Mouse (Mus musculus) neural tube, embryonic 11.5 days (tissue): ENCODE measurements around the gene Ankrd13b. TPM values are rescaled to one million over a fixed set of nuclear protein-coding genes. Genes with fewer than 3 reads are reported as not detected.

Experiments
- ATAC-seq: fragments of 200-750 bp; cut with Nextera tagmentation; 2 replicates; pipeline ENCODE4 v1.8.0; 2017; ENCODE audit warnings: moderate number of reproducible peaks, mild to moderate bottlenecking, moderate TSS enrichment, moderate library complexity; ENCODE audit not compliant: insufficient read depth, low FRiP score, low TSS enrichment
- DNase-seq: peaks from one replicate; pipeline ENCODE4 v3.0.0-alpha.2; 2015; ENCODE audit warnings: low spot score
- H3K27ac ChIP-seq: fragments of 300-500 bp; sonication (generic); 2 replicates; pipeline ENCODE4 v1.5.1; 2014; ENCODE audit warnings: low read depth, mild to moderate bottlenecking, low read length
- H3K27me3 ChIP-seq: fragments of 300-500 bp; sonication (generic); 2 replicates; pipeline ENCODE4 v1.6.1; 2014; ENCODE audit warnings: mild to moderate bottlenecking, low read length, mixed read lengths; ENCODE audit not compliant: control insufficient read depth, insufficient read depth
- H3K36me3 ChIP-seq: fragments of 300-500 bp; sonication (generic); 2 replicates; pipeline ENCODE4 v1.6.1; 2014; ENCODE audit warnings: mild to moderate bottlenecking, low read length, moderate library complexity, mixed read lengths; ENCODE audit not compliant: control insufficient read depth, insufficient read depth
- H3K4me1 ChIP-seq: fragments of 300-500 bp; sonication (generic); 2 replicates; pipeline ENCODE4 v1.6.1; 2014; ENCODE audit warnings: low read length, mixed read lengths; ENCODE audit not compliant: control insufficient read depth, insufficient read depth
- H3K4me2 ChIP-seq: fragments of 300-500 bp; sonication (generic); 2 replicates; pipeline ENCODE4 v1.6.1; 2014; ENCODE audit warnings: low read depth, mild to moderate bottlenecking, moderate library complexity
- H3K4me3 ChIP-seq: fragments of 300-500 bp; sonication (generic); 2 replicates; pipeline ENCODE4 v1.5.1; 2014; ENCODE audit warnings: low read depth, low read length
- H3K9ac ChIP-seq: fragments of 300-500 bp; sonication (generic); 2 replicates; pipeline ENCODE4 v1.6.1; 2014; ENCODE audit warnings: mild to moderate bottlenecking, low read length
- H3K9me3 ChIP-seq: fragments of 300-500 bp; sonication (generic); 2 replicates; pipeline ENCODE4 v1.6.1; 2016; ENCODE audit warnings: low read length; ENCODE audit not compliant: control insufficient read depth
- WGBS: fragments of 180-500 bp; shearing (Covaris S2); extraction: QIAGEN DNeasy Blood & Tissue Kit; methylation state at CpG from one replicate; pipeline ENCODE4 v1.1.7; 2014; 5-methylcytosine and 5-hydroxymethylcytosine counted together
- polyA plus RNA-seq: library from polyadenylated mRNA; unstranded; fragments of >200 nt; fragmentation: Nextera tagmentation; extraction: Ambion mirVana; gene quantifications from 2 replicates; pipeline ENCODE4 v1.2.1, GENCODE M21; 2014

Gene Ankrd13b
- polyA plus RNA-seq, 1 experiment from 2014 or later, result 19.4 TPM

DNA sequence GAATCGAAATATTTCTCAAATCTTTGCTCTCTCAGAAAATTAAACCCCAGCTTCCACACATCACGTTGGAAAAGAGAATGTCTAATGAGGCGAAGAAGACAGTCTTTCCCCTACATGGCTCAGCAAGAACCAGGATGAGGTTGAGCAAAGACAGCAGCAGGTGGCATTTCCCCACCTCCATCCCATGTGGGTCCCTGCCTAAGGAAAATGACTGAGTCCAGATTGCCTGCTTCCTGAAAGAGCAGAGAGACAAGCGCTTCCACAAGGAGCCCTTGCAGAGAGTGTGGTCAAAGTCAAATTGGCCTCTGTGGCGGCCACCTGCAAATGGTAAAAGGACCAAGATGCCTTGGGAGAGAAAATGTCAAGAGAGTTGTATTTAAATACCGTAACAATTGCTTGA, 973 bp upstream of the Ankrd13b start:
- H3K27me3 ChIP-seq, result no peaks in the 10 kb centered on the region
- no peak for ATAC-seq
- H3K27ac ChIP-seq, result no peak overlapping the region
- WGBS, result 74% methylated on average over 6 of the region's 6 CpGs
- H3K36me3 ChIP-seq, result no peaks in the 10 kb centered on the region
- H3K9ac ChIP-seq, result no peak overlapping the region
- DNase-seq, result no peak
- no peaks in the 10 kb centered on the region for H3K9me3 ChIP-seq
- peaks cover 68% of the 10 kb centered on the region for H3K4me1 ChIP-seq
- H3K4me2 ChIP-seq, result peak overlapping the region; percentile 71; the same call in 1 of the 2 replicates
- peak overlapping the region; percentile 94 for H3K4me3 ChIP-seq

GRCm38 (mm10) chr11:77488771-77489581, 502 bp downstream of the Ankrd13b start:
- Histone ChIP-seq H3K36me3 (no peaks in the 10 kb centered on the region), H3K27me3 (no peaks in the 10 kb centered on the region), H3K4me2 (peak overlapping the region; percentile 71), H3K27ac (peak overlapping the region; percentile 82), H3K9me3 (no peaks in the 10 kb centered on the region), H3K4me3 (peak overlapping the region; percentile 94), H3K9ac (peak overlapping the region; percentile 95), H3K4me1 (peaks cover 62% of the 10 kb centered on the region)
- DNase-seq (peak; percentile 36), ATAC-seq (no peak)
- WGBS, result 2% methylated on average over 42 of the region's 55 CpGs

DNA sequence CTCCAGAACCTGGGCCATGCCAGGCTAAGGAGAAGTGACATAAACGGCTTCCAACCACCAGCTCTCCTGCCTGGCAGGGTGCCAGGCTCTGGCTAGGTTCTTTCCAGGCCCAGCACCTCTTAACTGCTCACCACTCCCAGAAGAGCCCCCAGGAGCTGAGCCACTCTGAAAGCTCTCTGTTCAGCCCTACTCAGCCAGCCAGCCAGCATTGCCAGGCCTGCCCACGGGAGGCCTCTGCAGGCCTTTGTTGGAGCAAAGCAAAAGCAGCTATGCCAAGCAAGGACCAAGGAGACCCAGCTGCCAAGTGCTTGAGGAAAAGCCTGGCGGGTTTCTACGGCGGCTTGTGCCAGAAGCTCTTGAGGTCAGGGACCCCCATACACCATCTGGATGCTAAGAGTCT, 2.7 kb downstream of the Ankrd13b start:
- Histone ChIP-seq H3K4me1 (peaks cover 52% of the 10 kb centered on the region), H3K27me3 (no peaks in the 10 kb centered on the region), H3K9me3 (no peaks in the 10 kb centered on the region), H3K27ac (no peak overlapping the region), H3K36me3 (no peaks in the 10 kb centered on the region), H3K4me2 (no peak overlapping the region), H3K4me3 (peak overlapping the region; percentile 8; the same call in 1 of the 2 replicates), H3K9ac (peak overlapping the region; percentile 18; the same call in 1 of the 2 replicates)
- DNase-seq (no peak), ATAC-seq (no peak)
- WGBS, result 76% methylated on average over 5 of the region's 5 CpGs

- no peak overlapping the region for H3K4me2 ChIP-seq
- DNase-seq, result no peak
- no peaks in the 10 kb centered on the region for H3K9me3 ChIP-seq
- no peak for ATAC-seq
- H3K9ac ChIP-seq, result no peak overlapping the region
- WGBS, result 59% methylated on average over 6 of the region's 6 CpGs
- no peaks in the 10 kb centered on the region for H3K36me3 ChIP-seq
- no peak overlapping the region for H3K27ac ChIP-seq
- H3K4me1 ChIP-seq, result peaks cover 39% of the 10 kb centered on the region
- no peak overlapping the region for H3K4me3 ChIP-seq
- H3K27me3 ChIP-seq, result no peaks in the 10 kb centered on the region
Observed at GRCm38 (mm10) chr11:77485229-77485628, 4.2 kb downstream of the Ankrd13b start.

- H3K4me2 ChIP-seq, result no peak overlapping the region
- no peak overlapping the region for H3K4me3 ChIP-seq
- no peak for ATAC-seq
- peaks cover 36% of the 10 kb centered on the region for H3K4me1 ChIP-seq
- no peak overlapping the region for H3K9ac ChIP-seq
- no peak for DNase-seq
- no peak overlapping the region for H3K27ac ChIP-seq
- no peaks in the 10 kb centered on the region for H3K36me3 ChIP-seq
- H3K27me3 ChIP-seq, result no peaks in the 10 kb centered on the region
- H3K9me3 ChIP-seq, result no peaks in the 10 kb centered on the region
- 69% methylated on average over 11 of the region's 11 CpGs for WGBS
Observed at GRCm38 (mm10) chr11:77483510-77484255, 5.8 kb downstream of the Ankrd13b start.

DNA sequence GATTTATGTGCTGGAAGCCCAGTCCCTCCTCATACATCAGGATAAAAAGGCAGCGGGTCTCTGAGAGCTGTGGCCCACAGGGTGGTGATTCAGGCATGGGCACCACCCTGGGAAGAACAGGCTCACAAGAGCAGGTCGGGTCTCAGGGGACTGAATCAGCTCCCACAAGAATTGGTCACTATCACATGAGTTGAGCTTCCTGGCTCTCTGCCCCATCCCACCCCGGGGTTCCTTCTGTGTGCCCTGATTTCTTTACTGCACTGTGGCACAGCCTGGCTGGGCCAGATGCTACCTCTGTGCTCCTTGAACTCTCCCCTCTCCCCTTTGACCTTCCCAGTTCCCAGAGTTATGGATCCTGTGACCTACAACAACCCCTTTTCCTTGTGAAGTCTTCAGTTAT, 6.4 kb downstream of the Ankrd13b start:
- H3K9me3 ChIP-seq, result no peaks in the 10 kb centered on the region
- H3K9ac ChIP-seq, result no peak overlapping the region
- no peak overlapping the region for H3K4me3 ChIP-seq
- no peaks in the 10 kb centered on the region for H3K27me3 ChIP-seq
- no peak overlapping the region for H3K4me2 ChIP-seq
- H3K27ac ChIP-seq, result no peak overlapping the region
- ATAC-seq (no peak), DNase-seq (no peak)
- H3K4me1 ChIP-seq, result peaks cover 30% of the 10 kb centered on the region
- no peaks in the 10 kb centered on the region for H3K36me3 ChIP-seq
- 69% methylated on average over 3 of the region's 3 CpGs for WGBS

- DNase-seq (no peak), ATAC-seq (no peak)
- Histone ChIP-seq H3K27ac (no peak overlapping the region), H3K4me1 (no peaks in the 10 kb centered on the region), H3K9ac (no peak overlapping the region), H3K4me2 (no peak overlapping the region), H3K27me3 (no peaks in the 10 kb centered on the region), H3K36me3 (peaks cover 7% of the 10 kb centered on the region), H3K9me3 (no peaks in the 10 kb centered on the region), H3K4me3 (no peak overlapping the region)
- 94% methylated on average over 6 of the region's 6 CpGs for whole genome bisulfite sequencing
Observed at GRCm38 (mm10) chr11:77476895-77477294, 12.6 kb downstream of the Ankrd13b start.

DNA sequence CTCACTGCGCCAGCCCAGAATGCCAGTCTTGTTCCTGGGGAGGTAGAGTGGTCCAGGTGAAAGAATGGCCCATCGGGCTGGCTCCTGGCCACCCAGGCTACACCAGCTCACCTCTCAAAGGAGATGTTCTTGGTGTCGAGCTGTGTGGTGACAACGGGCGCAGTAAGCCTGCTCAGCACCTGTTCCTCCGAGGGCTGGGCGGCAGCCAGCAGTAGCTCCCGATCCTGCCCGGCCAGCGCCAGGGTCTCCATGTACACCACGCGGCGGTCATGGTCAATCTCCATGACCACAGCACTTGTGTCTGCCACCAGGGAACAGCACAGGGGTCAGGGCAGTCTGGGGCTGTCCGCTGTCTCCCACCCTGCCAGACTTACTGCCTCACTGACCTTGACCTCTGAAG, 13.3 kb downstream of the Ankrd13b start:
- no peak overlapping the region for H3K4me3 ChIP-seq
- no peaks in the 10 kb centered on the region for H3K4me1 ChIP-seq
- no peak overlapping the region for H3K9ac ChIP-seq
- no peaks in the 10 kb centered on the region for H3K9me3 ChIP-seq
- DNase-seq (no peak), ATAC-seq (no peak)
- 98% methylated on average over 14 of the region's 14 CpGs for WGBS
- H3K36me3 ChIP-seq, result peaks cover 9% of the 10 kb centered on the region
- no peak overlapping the region for H3K4me2 ChIP-seq
- no peaks in the 10 kb centered on the region for H3K27me3 ChIP-seq
- H3K27ac ChIP-seq, result no peak overlapping the region
